ENCODE assay signal across 11 mouse cellular contexts in genomic region chr5:37198011-37198688, GRCm38 (mm10). TPM values are rescaled to one million over a fixed set of nuclear protein-coding genes. Genes with fewer than 3 reads are reported as not detected.
A peak's percentile ranks its signal among the peaks of the same experiment; 100 is the strongest.
DNase-seq lines count a peak whose midpoint lies in the region; ATAC-seq and TF ChIP-seq lines count a peak whose summit lies in the region.
"Had no signal": no experiment of that assay in that cellular context is flagged by ENCODE, and none has a peak within 500 bp of the region (broad histone marks: within the 10 kb centered on the region; RNA-seq: fewer than 3 reads in every experiment).

No protein-coding gene starts in this region.

- WGBS in kidney, embryonic 15.5 days: 27% methylated on average over 2 of the region's 2 CpGs
- WGBS in kidney, adult 2 months: 33% methylated on average over 2 of the region's 2 CpGs
- WGBS in midbrain, embryonic 14.5 days: 43% methylated on average over 2 of the region's 2 CpGs

- H3K27ac ChIP-seq in kidney, embryonic 15.5 days: 0 out of 2 replicates have a peak overlapping the region, but pooled peaks have one; percentile 13
- no peak overlapping the region for H3K27ac ChIP-seq in kidney, adult 2 months (ENCODE audit: insufficient read depth, low read depth, low read length)
- H3K27ac ChIP-seq in midbrain, embryonic 14.5 days (replicated peaks; ENCODE audit: low read depth, low read length): 0 out of 2 replicates have a peak overlapping the region, but pooled peaks have one; percentile 0

- no peak for TF ChIP-seq CTCF in kidney, adult 2 months (conservative IDR thresholded peaks at IDR 0.05; ENCODE audit: insufficient read depth, insufficient read length, low read depth, low read length)

- H3K27me3 ChIP-seq in kidney, embryonic 15.5 days: peaks cover 24% of the 10 kb centered on the region
- no peaks in the 10 kb centered on the region for H3K27me3 ChIP-seq in kidney, adult 2 months (replicated peaks; ENCODE audit: control insufficient read depth, insufficient read depth, low read length)
- no peaks in the 10 kb centered on the region for H3K27me3 ChIP-seq in midbrain, embryonic 14.5 days (ENCODE audit: control insufficient read depth, insufficient read depth, low read length)

- no peak overlapping the region for H3K4me2 ChIP-seq in kidney, embryonic 15.5 days
- no peak overlapping the region for H3K4me2 ChIP-seq in midbrain, embryonic 14.5 days (ENCODE audit: low read length)

- no peaks in the 10 kb centered on the region for H3K36me3 ChIP-seq in kidney, embryonic 15.5 days
- no peaks in the 10 kb centered on the region for H3K36me3 ChIP-seq in kidney, adult 2 months (ENCODE audit: control insufficient read depth, insufficient read depth, low read length)
- H3K36me3 ChIP-seq in midbrain, embryonic 14.5 days (ENCODE audit: control insufficient read depth, insufficient read depth, low read length): no peaks in the 10 kb centered on the region

- no peak overlapping the region for H3K4me3 ChIP-seq in kidney, embryonic 15.5 days (replicated peaks)
- H3K4me3 ChIP-seq in kidney, adult 2 months (ENCODE audit: insufficient read depth, low read depth, low read length): no peak overlapping the region
- no peak overlapping the region for H3K4me3 ChIP-seq in midbrain, embryonic 14.5 days (replicated peaks; ENCODE audit: low read depth, low read length)
- H3K4me3 ChIP-seq: erythroblast, embryonic 14.5 days had no signal

- intact Hi-C loops in heart, postnatal 10 days (cut with DNase I): no loop called here

- H3K4me1 ChIP-seq in kidney, embryonic 15.5 days: peaks cover 30% of the 10 kb centered on the region
- no peaks in the 10 kb centered on the region for H3K4me1 ChIP-seq in kidney, adult 2 months (ENCODE audit: control insufficient read depth, insufficient read depth, low read length)
- H3K4me1 ChIP-seq in midbrain, embryonic 14.5 days (ENCODE audit: control insufficient read depth, insufficient read depth, low read length): peaks cover 8% of the 10 kb centered on the region; the same call in 1 of the 2 replicates

- H3K9me3 ChIP-seq in kidney, embryonic 15.5 days (replicated peaks): no peaks in the 10 kb centered on the region
- H3K9me3 ChIP-seq in midbrain, embryonic 14.5 days (ENCODE audit: control insufficient read depth, low read length): no peaks in the 10 kb centered on the region

- TF ChIP-seq POLR2A in kidney, adult 2 months (IDR thresholded peaks at IDR 0.05; ENCODE audit: low read depth, low read length): no peak

- no peak overlapping the region for H3K9ac ChIP-seq in kidney, embryonic 15.5 days
- H3K9ac ChIP-seq in midbrain, embryonic 14.5 days (replicated peaks; ENCODE audit: low read length): no peak overlapping the region

- DNase-seq in kidney, adult 2 months: no peak
- peak; percentile 74 for DNase-seq in embryo, embryonic 11 days
- DNase-seq in heart, postnatal 10 days: peak; percentile 13 to 22
- peak; percentile 63 for DNase-seq in midbrain, embryonic 14.5 days
- DNase-seq in layer of hippocampus, adult 18-20 months (ENCODE audit: low spot score in 2 of 2): no peak
- DNase-seq in layer of hippocampus, adult 9-11 months: no peak
- DNase-seq: lung, adult 2 months; right cerebral cortex, postnatal 4 days had no signal

- peak; percentile 71 for ATAC-seq in kidney, embryonic 15.5 days (replicated peaks; ENCODE audit: low FRiP score)
- ATAC-seq in midbrain, embryonic 14.5 days (ENCODE audit: low FRiP score, low TSS enrichment): peak; percentile 49; the same call in 1 of the 2 replicates
- ATAC-seq: activated CD4-positive, CD25-positive, alpha-beta regulatory T cell, adult 4 months had no signal

RNA-seq across cellular contexts. Expression of gene Crmp1, which starts 43.6 kb away (rescaled TPM):
- 11.7 and 18.2 TPM in 2 replicates for polyA plus RNA-seq in kidney, embryonic 15.5 days (2015; fragmentation: Nextera tagmentation; extraction: Ambion mirVana)
- 0.57 and 0.59 TPM in 2 replicates for polyA plus RNA-seq in kidney, adult 2 months (2012; rRNA removed)
- total RNA-seq in heart, postnatal 10 days (2021): 1 to 10 TPM; 7.3 to 7.8 TPM
- 906 and 957 TPM in 2 replicates for polyA plus RNA-seq in midbrain, embryonic 14.5 days (2014; fragmentation: Nextera tagmentation; extraction: Ambion mirVana)
- total RNA-seq in layer of hippocampus, adult 18-20 months (2021): 100 to 1,000 TPM; 206 to 218 TPM
- polyA plus RNA-seq: erythroblast, embryonic 14.5 days had no signal

Comparison
In these comparisons a context has a peak if more than half of its experiments do, and no peak if none do; other contexts are left out.
1. DNase-seq: peak in embryo, embryonic 11 days (single experiment), heart, postnatal 10 days (2 of 2) and midbrain, embryonic 14.5 days (single experiment); none in kidney, adult 2 months (single experiment), layer of hippocampus, adult 18-20 months (0 of 2) and layer of hippocampus, adult 9-11 months (single experiment).
2. RNA of gene Crmp1, which starts 43.6 kb away (polyA plus RNA-seq): 906 to 957 TPM in midbrain, embryonic 14.5 days; 11.7 to 18.2 TPM in kidney, embryonic 15.5 days and 0.57 to 0.59 TPM in kidney, adult 2 months; every median in the first group is over 10 times any median in the second.